Mouse (Mus musculus): ENCODE measurements around the gene Zfp958. TPM values are rescaled to one million over a fixed set of nuclear protein-coding genes. Genes with fewer than 3 reads are reported as not detected.
"Not testable (repeated sequence)": the region's sequence is repeated elsewhere in the genome, so short reads cannot be mapped to it uniquely, and the experiment has no call there.

The Zfp958 gene
- 6.0 and 8.8 TPM in 2 replicates for polyA plus RNA-seq (2016; fragmentation: Nextera tagmentation; extraction: Ambion mirVana)

DNA sequence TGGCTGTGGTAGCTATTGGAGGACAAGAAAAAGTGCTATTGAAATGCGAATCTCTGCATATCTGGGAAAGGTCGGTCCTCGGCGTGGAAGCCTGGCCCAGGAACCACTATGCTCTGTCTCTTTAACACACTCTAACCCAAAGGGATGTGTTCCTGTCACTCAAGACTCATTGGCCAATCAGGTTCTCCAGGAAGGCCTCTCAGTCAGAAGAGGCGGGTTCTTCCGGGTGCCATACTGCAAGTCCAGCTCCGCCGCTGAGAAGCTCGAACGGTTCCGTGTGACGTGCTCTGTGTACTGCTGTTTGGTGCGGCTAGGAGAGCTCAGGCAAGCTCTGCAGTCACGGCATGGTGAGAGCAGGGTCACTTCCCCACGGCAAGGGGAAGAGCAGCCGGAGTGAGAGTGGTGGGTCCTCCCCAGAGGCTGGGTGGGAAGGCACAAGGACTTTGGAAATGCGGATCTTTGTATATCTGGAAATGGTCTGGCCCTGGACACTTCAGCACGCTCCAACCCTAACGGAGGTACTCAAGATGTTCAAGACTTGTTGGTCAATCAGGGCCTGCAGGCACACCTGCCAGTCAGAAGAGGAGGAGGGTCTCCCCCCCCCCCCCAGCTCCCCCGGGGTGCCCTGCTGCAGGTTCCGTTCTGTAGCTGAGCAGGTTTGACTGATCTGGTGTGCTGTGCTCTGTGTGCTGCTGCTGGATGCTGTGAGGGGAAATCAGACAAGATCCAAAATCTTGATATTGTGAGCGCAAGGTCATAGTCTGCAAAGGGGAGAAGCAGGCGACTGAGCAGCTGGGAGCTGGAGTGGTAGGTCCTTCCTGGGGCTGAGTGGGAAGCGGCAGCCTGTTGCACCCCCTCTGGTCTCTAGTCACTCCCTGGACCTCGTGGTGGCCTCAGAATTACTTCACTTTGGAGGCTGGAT lies at the start of gene Zfp958:
Gene Zfp958, plus strand, starts transcription at position 236 of the 922 bp plus-strand sequence.
- ATAC-seq = peak; percentile 99
- peak within 1 kb of the TSS; percentile 81 for H3K9ac ChIP-seq
- peaks cover 23% of the 10 kb centered on the region for H3K36me3 ChIP-seq
- H3K27me3 ChIP-seq (replicated peaks) = no peaks in the 10 kb centered on the region
- peak within 1 kb of the TSS; percentile 87 for H3K27ac ChIP-seq
- H3K9me3 ChIP-seq (replicated peaks) = no peaks in the 10 kb centered on the region
- under 1% methylated on average over 25 of the region's 25 CpGs for WGBS (ENCODE audit: insufficient replicate concordance)
- peak within 1 kb of the TSS; percentile 90 for H3K4me3 ChIP-seq
- H3K4me2 ChIP-seq = peak within 1 kb of the TSS; percentile 84
- H3K4me1 ChIP-seq = peaks cover 18% of the 10 kb centered on the region

DNA sequence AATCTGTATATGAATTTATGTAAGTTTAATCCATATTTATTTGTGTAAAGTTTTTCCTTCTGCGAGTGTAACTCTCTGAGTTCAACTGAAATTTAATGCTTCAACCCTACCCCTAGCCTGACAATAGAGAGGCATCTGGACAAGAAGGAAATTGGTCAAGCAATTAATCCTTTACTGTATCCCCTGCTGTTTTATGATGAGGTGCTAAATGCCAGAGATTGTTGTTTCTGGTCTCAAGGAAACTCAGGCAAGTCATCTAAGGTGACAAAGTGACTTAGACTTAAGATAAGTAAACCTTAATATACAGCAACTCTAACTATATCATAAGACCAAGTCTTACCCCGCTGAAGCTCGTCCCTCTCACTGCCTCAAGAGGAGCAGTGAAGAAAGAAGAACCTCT lies 31.0 kb upstream of the Zfp958 start:
- no peak for ATAC-seq
- Histone ChIP-seq H3K27ac (no peak overlapping the region), H3K36me3 (no peaks in the 10 kb centered on the region), H3K27me3 (replicated peaks) (no peaks in the 10 kb centered on the region), H3K4me2 (no peak overlapping the region), H3K9ac (no peak overlapping the region), H3K9me3 (replicated peaks) (no peaks in the 10 kb centered on the region), H3K4me1 (no peaks in the 10 kb centered on the region), H3K4me3 (no peak overlapping the region)
- WGBS (ENCODE audit: insufficient replicate concordance) = 49% methylated on average over 3 of the region's 3 CpGs

DNA sequence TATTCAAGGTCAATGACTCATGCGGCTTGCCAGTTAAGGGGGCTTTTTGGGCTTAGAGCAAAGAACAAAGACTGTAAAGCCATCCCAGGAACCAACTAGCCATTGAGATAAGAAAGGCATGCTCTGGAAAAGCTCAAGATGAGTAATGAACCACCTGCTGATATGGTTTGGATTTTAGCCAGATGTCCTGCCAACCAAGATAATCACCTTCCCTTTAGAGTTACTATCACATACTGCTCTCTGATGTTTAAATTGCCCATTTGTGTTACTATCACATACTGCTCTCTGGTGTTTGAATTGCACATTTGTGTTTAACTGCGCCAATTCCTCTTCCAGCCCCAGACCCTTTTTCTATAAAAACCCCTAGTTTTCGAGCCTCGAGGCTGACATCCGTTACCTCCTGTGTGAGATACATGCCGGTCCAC lies 30.2 kb upstream of the Zfp958 start:
- Histone ChIP-seq H3K9me3 (replicated peaks) (no peaks in the 10 kb centered on the region), H3K27me3 (replicated peaks) (no peaks in the 10 kb centered on the region), H3K9ac (no peak overlapping the region), H3K4me1 (no peaks in the 10 kb centered on the region), H3K4me3 (no peak overlapping the region), H3K36me3 (no peaks in the 10 kb centered on the region), H3K4me2 (no peak overlapping the region), H3K27ac (no peak overlapping the region)
- 59% methylated on average over 6 of the region's 6 CpGs for WGBS (ENCODE audit: insufficient replicate concordance)
- ATAC-seq = no peak

DNA sequence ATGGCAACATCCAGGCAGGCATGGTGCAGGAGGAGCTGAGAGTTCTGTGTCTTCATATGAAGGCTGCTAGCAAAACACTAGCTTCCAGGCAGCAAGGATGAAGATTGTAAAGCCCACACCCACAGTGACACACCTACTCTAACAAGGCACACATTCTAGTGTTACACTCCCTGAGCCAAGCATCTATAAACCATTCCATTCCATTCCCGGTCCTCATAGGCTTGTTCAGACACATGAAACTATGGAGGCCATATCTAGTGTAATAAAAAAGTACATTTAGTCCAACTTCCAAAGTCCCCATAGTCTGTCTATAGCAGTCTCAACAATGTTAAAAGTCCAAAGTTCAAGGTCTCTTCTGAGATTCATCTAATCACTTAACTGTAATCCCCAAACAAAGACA lies 28.3 kb upstream of the Zfp958 start:
- ATAC-seq = no peak
- H3K36me3 ChIP-seq = no peaks in the 10 kb centered on the region
- 65% methylated on average over 1 of the region's 1 CpGs for WGBS (ENCODE audit: insufficient replicate concordance)
- H3K4me1 ChIP-seq = no peaks in the 10 kb centered on the region
- no peak overlapping the region for H3K4me3 ChIP-seq
- no peaks in the 10 kb centered on the region for H3K27me3 ChIP-seq (replicated peaks)
- H3K27ac ChIP-seq = no peak overlapping the region
- no peak overlapping the region for H3K4me2 ChIP-seq
- no peak overlapping the region for H3K9ac ChIP-seq
- no peaks in the 10 kb centered on the region for H3K9me3 ChIP-seq (replicated peaks)

DNA sequence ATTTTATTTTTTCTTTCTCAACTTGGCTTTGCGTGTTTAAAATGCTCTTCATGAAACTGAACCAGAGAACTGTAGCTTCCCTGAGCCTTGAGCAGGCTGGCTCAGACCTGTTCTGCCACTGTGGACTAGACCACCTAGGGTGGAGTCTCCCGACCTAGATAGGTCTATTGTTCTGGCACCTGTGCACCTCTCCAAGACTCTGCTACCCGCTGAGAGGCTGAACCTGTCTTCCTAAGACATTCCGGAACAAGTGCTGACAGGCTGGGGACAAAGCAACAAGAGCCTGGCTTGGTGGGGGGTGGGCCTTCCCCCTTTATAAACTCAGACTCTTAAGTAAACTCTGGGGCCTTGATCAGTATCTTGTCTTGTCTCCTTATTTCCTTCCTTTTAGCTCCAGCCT lies 26.6 kb upstream of the Zfp958 start:
- Histone ChIP-seq H3K9me3 (replicated peaks) (no peaks in the 10 kb centered on the region), H3K4me2 (no peak overlapping the region), H3K36me3 (no peaks in the 10 kb centered on the region), H3K4me3 (no peak overlapping the region), H3K4me1 (no peaks in the 10 kb centered on the region), H3K9ac (no peak overlapping the region), H3K27ac (no peak overlapping the region), H3K27me3 (replicated peaks) (no peaks in the 10 kb centered on the region)
- no peak for ATAC-seq
- 35% methylated on average over 4 of the region's 4 CpGs for WGBS (ENCODE audit: insufficient replicate concordance)

DNA sequence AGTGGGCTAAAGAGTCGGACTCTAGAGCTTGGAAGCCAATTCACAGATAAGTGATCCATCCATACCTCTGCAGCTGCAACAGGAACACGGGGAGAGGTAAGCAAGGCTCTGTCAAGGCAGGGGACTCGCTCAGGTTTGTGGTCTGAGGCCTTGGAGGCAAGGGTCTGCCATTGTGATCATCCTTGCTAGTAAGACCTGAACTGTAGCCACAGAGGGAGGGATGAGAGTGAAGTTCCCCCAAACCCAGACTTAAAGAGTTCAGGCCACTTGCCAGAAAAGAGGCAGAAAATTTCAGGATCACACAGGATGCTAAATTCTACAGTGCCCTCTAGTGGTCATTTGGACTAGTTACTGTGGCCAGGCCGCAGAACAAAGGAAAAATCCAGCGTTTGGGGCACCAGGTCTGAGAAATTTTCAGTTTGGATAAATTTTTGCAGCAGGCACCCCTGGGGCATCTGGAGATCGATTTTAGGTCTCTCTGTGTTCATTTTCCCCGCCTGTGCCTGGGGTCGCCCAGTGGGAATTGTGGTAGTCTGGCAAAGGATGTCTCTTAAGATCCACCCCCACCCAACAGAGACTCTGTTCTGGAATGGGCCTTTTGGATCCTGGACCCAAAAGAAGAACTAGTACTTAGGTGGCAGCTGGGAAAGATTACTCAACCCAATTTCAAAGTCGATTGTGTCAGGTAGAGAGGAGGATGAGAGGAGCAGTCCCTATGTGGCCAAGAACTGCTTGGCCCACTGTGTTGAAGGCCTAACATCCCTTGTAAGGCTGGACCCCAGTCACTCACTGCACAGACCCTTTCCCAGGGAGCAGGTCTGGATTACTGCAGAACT lies 24.6 kb upstream of the Zfp958 start:
- ATAC-seq = no peak
- H3K9me3 ChIP-seq (replicated peaks) = no peaks in the 10 kb centered on the region
- no peak overlapping the region for H3K27ac ChIP-seq
- H3K36me3 ChIP-seq = no peaks in the 10 kb centered on the region
- H3K4me2 ChIP-seq = no peak overlapping the region
- no peaks in the 10 kb centered on the region for H3K4me1 ChIP-seq
- 34% methylated on average over 9 of the region's 9 CpGs for WGBS (ENCODE audit: insufficient replicate concordance)
- no peak overlapping the region for H3K9ac ChIP-seq
- no peak overlapping the region for H3K4me3 ChIP-seq
- H3K27me3 ChIP-seq (replicated peaks) = no peaks in the 10 kb centered on the region

DNA sequence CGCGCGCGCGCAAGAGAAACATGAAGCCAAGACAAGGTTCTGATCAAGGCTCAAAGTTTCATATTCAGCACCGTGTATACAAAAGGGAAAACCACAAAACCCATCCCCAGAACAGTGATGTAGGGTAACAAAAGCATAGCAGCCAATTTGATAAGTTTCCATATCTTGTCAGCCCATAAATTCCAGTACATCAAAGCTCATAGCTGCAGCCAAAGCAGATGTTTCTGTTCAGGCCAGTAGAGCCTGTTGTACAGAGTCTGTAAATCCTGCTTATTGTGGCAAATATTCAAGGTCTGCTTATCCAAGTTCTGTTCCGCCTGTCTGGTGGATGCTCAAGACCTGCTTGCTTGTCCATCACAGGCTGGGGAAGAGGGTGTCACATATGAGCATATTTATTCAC lies 4.1 kb upstream of the Zfp958 start:
- no peak for ATAC-seq
- H3K27me3 ChIP-seq (replicated peaks) = no peaks in the 10 kb centered on the region

DNA sequence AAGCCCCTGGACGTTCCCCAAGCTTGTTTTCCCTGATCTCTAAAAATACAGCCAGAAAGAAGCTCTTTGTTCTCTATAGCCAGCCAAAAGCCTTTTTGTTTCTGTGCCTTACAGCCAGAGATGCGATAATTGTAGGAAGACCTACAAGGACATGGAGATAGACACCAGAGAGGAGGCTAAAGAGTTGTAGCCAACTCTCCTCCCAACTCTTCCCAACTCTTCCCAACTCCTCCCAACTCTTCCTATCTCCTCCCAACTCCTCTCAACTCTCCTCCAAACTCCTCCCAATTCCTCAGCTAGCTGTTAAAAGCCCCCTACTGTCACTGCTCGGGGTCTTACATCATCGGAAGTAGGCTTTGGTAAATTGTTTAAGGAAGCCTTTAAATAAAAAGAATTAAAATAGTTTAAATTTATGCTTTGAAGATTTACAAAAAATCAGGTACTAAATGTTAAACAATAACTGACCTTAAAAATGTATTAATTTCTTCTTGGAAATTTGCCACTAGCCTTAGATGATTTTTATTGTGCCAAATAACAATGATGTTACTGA lies 1.3 kb upstream of the Zfp958 start:
- H3K27me3 ChIP-seq (replicated peaks); H3K9ac ChIP-seq; H3K4me3 ChIP-seq; H3K27ac ChIP-seq; ATAC-seq; H3K4me2 ChIP-seq; H3K9me3 ChIP-seq (replicated peaks): not testable (repeated sequence)
- WGBS (ENCODE audit: insufficient replicate concordance) = 84% methylated on average over 4 of the region's 4 CpGs
- H3K36me3 ChIP-seq = peaks cover 12% of the 10 kb centered on the region
- peaks cover 18% of the 10 kb centered on the region for H3K4me1 ChIP-seq

More for the DNA sequence above, 4.1 kb upstream of the Zfp958 start:
- H3K4me2 ChIP-seq = no peak overlapping the region
- H3K4me3 ChIP-seq = no peak overlapping the region
- H3K36me3 ChIP-seq = no peaks in the 10 kb centered on the region
- WGBS (ENCODE audit: insufficient replicate concordance) = 83% methylated on average over 7 of the region's 7 CpGs
- H3K27ac ChIP-seq = no peak overlapping the region
- H3K9ac ChIP-seq = no peak overlapping the region
- H3K4me1 ChIP-seq = peaks cover 4% of the 10 kb centered on the region
- H3K9me3 ChIP-seq (replicated peaks) = no peaks in the 10 kb centered on the region

DNA sequence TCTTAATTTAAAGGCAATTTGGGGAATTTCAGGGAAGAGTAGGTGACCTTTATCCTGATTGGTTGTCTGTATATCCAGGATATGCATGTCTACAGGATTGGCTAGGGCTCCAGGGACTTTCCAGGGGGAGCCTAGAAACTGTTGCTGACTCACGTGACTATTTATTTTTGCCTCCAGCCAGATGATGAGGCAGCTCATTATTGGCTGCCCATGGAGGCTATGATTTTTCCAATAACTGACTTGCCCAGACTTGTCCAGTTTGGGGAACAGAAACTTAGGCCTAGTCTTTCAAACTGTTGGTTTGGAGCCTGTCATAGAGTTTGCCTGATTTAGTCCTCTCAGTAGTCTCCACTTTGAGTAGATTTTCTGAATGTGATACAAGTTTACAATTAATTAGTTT lies 14.4 kb downstream of the Zfp958 start:
- no peak overlapping the region for H3K4me3 ChIP-seq
- peaks cover 25% of the 10 kb centered on the region for H3K9me3 ChIP-seq (replicated peaks)
- H3K27me3 ChIP-seq (replicated peaks) = no peaks in the 10 kb centered on the region

DNA sequence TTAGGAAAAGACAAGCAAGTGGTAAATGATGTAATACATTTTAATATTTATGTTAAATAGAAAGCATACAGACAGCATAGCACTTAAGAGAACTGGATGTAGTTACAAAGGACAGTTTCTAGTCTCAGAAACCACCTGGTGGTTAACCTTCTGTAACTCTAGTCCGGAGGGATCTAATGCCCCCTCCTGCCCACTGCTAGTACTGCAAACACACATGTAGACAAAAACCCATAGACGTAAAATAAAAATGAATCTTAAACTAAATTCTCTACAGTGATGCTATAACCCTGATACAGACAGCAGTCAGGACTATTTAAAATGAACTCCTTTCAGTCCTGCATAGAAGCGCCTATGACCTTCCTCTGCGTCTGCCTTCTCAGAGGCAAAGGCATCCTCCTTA lies 24.1 kb downstream of the Zfp958 start:
- WGBS (ENCODE audit: insufficient replicate concordance) = 76% methylated on average over 4 of the region's 4 CpGs
- 0 out of 2 replicates have a peak, but pooled peaks cover 3% of the 10 kb centered on the region for H3K36me3 ChIP-seq

More for the DNA sequence above, 14.4 kb downstream of the Zfp958 start:
- H3K27ac ChIP-seq = no peak overlapping the region
- ATAC-seq = no peak
- H3K4me2 ChIP-seq = no peak overlapping the region
- H3K4me1 ChIP-seq = no peaks in the 10 kb centered on the region
- 93% methylated on average over 1 of the region's 1 CpGs for WGBS (ENCODE audit: insufficient replicate concordance)
- no peak overlapping the region for H3K9ac ChIP-seq
- peaks cover 87% of the 10 kb centered on the region for H3K36me3 ChIP-seq

DNA sequence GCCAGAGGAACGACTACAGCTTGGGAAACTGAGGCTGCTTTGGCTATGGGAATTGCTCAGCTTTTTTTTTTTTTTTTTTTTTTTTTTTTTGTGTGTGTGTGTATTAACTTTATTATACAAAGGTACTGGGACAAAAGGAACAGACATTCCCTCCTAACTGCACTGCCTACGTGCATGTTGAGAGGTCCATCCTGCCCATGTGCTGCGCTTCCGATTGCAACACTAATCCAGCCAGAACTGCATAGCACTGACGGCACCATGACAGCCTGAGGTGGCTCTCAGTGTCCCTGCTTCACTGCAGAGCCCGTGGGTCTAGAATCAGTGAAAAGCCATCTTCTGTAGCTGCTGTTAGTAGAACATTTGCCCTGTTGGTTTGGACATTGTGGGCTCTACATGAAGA lies 30.0 kb downstream of the Zfp958 start:
- not testable (repeated sequence) for H3K4me2 ChIP-seq; H3K9ac ChIP-seq; H3K9me3 ChIP-seq (replicated peaks); H3K27me3 ChIP-seq (replicated peaks); H3K36me3 ChIP-seq; H3K4me1 ChIP-seq; H3K27ac ChIP-seq; H3K4me3 ChIP-seq; ATAC-seq
- 67% methylated on average over 6 of the region's 6 CpGs for WGBS (ENCODE audit: insufficient replicate concordance)

More for the DNA sequence above, 24.1 kb downstream of the Zfp958 start:
- Histone ChIP-seq H3K4me1 (no peaks in the 10 kb centered on the region), H3K4me3 (no peak overlapping the region), H3K27me3 (replicated peaks) (no peaks in the 10 kb centered on the region), H3K9me3 (replicated peaks) (no peaks in the 10 kb centered on the region), H3K27ac (no peak overlapping the region), H3K4me2 (no peak overlapping the region), H3K9ac (no peak overlapping the region)
- no peak for ATAC-seq

DNA sequence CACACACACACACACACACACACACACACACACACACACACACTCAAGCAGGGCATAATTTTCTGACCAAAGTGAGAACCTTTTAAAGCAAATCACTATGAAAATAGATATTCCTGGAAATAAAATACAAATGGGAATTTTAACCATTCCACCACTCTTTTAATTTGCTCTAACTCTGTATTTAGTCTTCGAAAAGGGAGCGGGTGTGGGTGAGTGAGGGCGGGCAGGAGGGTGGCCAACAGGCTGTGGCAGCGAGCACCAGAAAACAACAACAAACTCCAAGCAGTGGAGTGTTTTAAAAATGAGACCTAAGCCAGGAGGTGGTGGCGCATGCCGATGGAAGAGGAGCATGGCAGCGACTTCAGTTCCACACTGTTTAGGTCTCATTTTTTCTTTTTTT lies 43.6 kb downstream of the Zfp958 start:
- H3K9ac ChIP-seq = no peak overlapping the region
- no peaks in the 10 kb centered on the region for H3K4me1 ChIP-seq
- H3K9me3 ChIP-seq (replicated peaks) = no peaks in the 10 kb centered on the region
- no peaks in the 10 kb centered on the region for H3K36me3 ChIP-seq
- no peak overlapping the region for H3K27ac ChIP-seq
- H3K4me2 ChIP-seq = no peak overlapping the region
- 68% methylated on average over 7 of the region's 7 CpGs for WGBS (ENCODE audit: insufficient replicate concordance)
- H3K4me3 ChIP-seq = no peak overlapping the region
- ATAC-seq = no peak
- H3K27me3 ChIP-seq (replicated peaks) = no peaks in the 10 kb centered on the region

Data from liver, embryonic 12.5 days (tissue).